Mouse (Mus musculus) small intestine, adult 2 months (tissue): Measurements from ENCODE around the gene Kcnj10.

Experiments used
- CTCF ChIP-seq: fragments of 200-500 bp; IDR thresholded peaks from 2 replicates; pipeline ENCODE4 v1.5.1; 2012; ENCODE audit warnings: low read depth, mild to moderate bottlenecking, control low read depth, inconsistent platforms, low read length, moderate library complexity, mixed read lengths; ENCODE audit not compliant: insufficient replicate concordance, insufficient read length; ENCODE audit errors: extremely low read depth
- POLR2A ChIP-seq: fragments of 200-500 bp; IDR thresholded peaks from 2 replicates; pipeline ENCODE4 v1.6.1; 2012; ENCODE audit warnings: low read depth, mild to moderate bottlenecking, control low read depth, inconsistent platforms, low read length, moderate library complexity

- TF ChIP-seq CTCF (no peak), POLR2A (no peak)
Measured at GRCm38 (mm10) chr1:172387246-172387645, 46.2 kb downstream of the Kcnj10 start.
